Mouse (Mus musculus) MEL (cell line): ENCODE measurements around the gene Tsga10.
A peak's percentile ranks its signal among the peaks of the same experiment; 100 is the strongest.

Experiments used
- CTCF ChIP-seq, 3 experiments: IDR thresholded peaks in 2 of 3; conservative IDR thresholded peaks in 1 of 3; 2 replicates each; pipeline ENCODE4 v1.5.1; 2011 to 2012; ENCODE audit warnings: low read length in 3 of 3, low read depth in 2 of 3, mild to moderate bottlenecking in 2 of 3, improper control_type of control experiment in 1 of 3, inconsistent platforms in 1 of 3, mixed read lengths in 1 of 3, moderate library complexity in 1 of 3; ENCODE audit not compliant: control insufficient read depth in 1 of 3, insufficient read depth in 1 of 3, poor library complexity in 1 of 3, severe bottlenecking in 1 of 3
- E2F4 ChIP-seq: IDR thresholded peaks from 2 replicates; pipeline ENCODE4 v1.6.1; 2011; ENCODE audit warnings: low read depth, low read length, improper control_type of control experiment, borderline replicate concordance
- EP300 ChIP-seq, 2 experiments: IDR thresholded peaks; 2 replicates each; pipeline ENCODE4 v1.6.1; 2011; ENCODE audit warnings: improper control_type of control experiment in 2 of 2, low read length in 2 of 2, low read depth in 1 of 2, mild to moderate bottlenecking in 1 of 2
- ETS1 ChIP-seq: IDR thresholded peaks from 2 replicates; pipeline ENCODE4 v1.6.1; 2012; ENCODE audit warnings: low read depth, mild to moderate bottlenecking, inconsistent platforms, low read length, improper control_type of control experiment, moderate library complexity
- MAX ChIP-seq: IDR thresholded peaks from 2 replicates; pipeline ENCODE4 v1.6.1; 2011; ENCODE audit warnings: low read length, improper control_type of control experiment
- MEF2A ChIP-seq: IDR thresholded peaks from 2 replicates; pipeline ENCODE4 v1.6.1; 2014; ENCODE audit warnings: low read depth, mild to moderate bottlenecking, inconsistent platforms, low read length, improper control_type of control experiment; ENCODE audit not compliant: poor library complexity, insufficient replicate concordance, severe bottlenecking; ENCODE audit errors: extremely low read depth
- USF1 ChIP-seq: IDR thresholded peaks from 2 replicates; pipeline ENCODE4 v1.6.1; 2014; ENCODE audit warnings: low read depth, mild to moderate bottlenecking, inconsistent platforms, low read length, improper control_type of control experiment, moderate library complexity

DNA sequence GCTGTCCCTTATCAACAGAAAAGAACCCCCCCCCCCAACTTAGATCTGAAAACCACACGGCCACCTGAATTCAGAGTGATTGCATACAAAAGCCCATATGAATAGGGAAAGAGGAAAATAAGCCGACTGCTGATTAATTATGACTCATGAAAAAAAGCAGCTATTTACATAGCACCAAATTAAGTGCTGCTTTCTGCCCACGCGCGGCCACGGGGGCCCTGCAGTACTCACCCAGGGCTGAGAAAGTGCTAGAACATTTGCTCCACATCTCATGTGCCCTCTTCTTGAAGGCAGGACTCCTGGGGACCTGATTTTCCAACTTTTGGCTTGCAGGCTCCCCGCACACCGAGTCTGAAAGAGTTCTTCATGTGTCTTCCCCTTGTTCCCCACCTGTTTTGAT is 156.5 kb downstream of the Tsga10 start:
- TF ChIP-seq MAX: no peak
- TF ChIP-seq CTCF (IDR thresholded peaks at IDR 0.05 in 2 of 3, conservative IDR thresholded peaks at IDR 0.05 in 1 of 3; ENCODE audit: control insufficient read depth in 1 of 3, insufficient read depth in 1 of 3, low read depth in 2 of 3, low read length in 3 of 3, poor library complexity in 1 of 3, severe bottlenecking in 1 of 3): no peak
- 0 out of 4 replicates have a peak, but pooled peaks of 1 of the 2 experiments have one; percentile 9 for TF ChIP-seq EP300 (IDR thresholded peaks at IDR 0.05; ENCODE audit: low read depth in 1 of 2, low read length in 2 of 2)
- TF ChIP-seq USF1: no peak
- TF ChIP-seq E2F4: no peak
- TF ChIP-seq MEF2A: no peak
- no peak for TF ChIP-seq ETS1
